Mouse (Mus musculus): Measurements from ENCODE around the gene Stk24.

The Stk24 gene

DNA sequence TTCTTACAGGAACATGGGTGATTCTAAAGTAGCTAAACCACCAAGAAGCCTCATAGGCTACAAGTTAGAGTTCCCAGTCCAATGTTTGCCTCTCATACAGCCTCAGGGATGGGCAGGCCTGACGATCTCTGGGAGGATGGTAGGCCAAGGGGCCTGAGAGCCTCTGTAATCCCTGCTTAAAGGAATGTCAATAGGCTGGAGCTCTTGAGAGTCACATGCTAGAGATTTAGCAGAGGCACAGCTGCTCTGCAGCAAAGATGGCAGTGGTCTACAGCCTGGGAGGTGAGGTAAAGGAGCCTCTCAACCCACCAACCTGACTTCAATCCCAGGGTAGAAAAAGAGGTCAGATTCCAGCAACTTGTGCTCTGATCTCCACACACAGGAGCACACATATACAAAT lies 7.9 kb upstream of the Stk24 start:
- in situ Hi-C loops (cut with MboI; ENCODE audit: low pct_unique_long_range_greater_than_20kb in 1 of 2, low sequenced_read_pairs in 2 of 2, unreplicated experiment in 1 of 2) = no loop called here

DNA sequence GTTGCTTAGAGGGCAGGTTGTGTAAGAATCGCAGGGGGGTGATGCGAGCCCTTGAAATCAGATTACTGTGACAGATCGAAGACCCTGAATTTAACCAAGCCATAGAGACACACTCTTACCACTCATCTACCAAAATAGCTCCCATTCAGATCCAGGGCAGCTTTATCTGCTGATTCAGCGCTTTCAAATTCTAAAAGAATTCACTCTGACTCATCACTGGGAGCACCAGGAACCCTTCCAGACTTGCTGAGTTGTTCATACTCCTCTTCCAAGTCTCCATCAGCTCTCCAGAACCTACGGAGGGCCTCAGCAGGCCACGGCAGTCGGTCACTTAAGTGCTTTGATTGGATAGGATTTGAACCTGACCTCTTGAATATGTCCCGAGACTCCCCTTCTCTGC lies 5.6 kb upstream of the Stk24 start:
- in situ Hi-C loops (cut with MboI; ENCODE audit: low pct_unique_long_range_greater_than_20kb in 1 of 2, low sequenced_read_pairs in 2 of 2, unreplicated experiment in 1 of 2) = no loop called here

DNA sequence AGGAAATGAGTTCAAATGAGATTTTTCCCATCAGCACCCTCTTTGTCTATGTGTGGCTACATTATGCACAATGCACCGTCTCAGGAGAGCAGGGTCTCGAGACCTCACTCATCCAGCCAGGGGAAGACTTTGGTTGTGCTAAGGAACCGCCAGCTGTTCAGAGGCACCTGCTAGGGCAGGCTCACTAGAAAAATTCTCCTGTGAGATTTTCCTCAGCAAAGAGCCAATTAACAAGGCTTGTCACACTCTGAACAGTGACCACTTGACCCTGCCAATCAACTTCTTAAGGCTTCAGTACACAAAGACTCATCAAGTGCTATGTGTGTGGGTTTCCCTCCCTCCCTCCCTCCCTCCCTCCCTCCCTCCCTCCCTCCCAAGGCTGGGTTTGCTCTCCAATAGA lies 4.0 kb upstream of the Stk24 start:
- in situ Hi-C loops (cut with MboI; ENCODE audit: low pct_unique_long_range_greater_than_20kb in 1 of 2, low sequenced_read_pairs in 2 of 2, unreplicated experiment in 1 of 2) = no loop called here

DNA sequence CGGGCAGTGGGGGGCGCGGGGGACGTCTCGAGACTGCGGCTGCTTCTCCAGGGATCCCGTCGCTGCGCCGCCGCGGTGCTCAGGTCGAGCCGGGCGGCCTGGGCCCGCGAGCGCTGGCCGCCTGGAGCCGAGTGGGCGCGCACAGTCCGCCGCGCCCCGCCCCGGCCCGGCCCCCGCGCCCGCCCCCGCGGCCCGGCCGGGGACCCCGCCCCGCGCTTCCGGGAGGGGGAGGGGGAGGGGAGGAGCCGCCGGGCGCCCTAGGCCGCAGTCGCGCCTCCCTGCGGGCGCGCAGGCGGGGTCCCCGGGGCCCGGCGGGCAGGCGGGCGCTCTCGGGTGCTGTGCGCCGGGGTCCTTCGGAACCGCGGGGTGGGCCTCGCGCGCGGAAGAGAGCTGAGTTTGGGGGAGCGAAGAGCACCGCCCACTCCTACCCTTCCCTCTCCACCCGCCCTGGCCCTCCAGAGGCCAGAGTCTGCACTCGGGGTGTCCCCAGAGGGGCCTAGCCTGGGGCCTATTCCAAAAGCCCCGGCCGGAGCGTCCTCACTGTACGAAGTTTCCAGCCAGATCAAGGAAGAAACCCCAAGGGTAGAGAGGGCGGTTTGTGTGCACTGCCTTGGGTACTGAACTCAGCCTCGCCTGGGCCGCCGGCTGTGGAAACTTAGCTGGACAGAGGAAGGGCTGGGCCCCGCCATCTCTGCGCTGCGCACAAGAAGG lies 540 bp downstream of the Stk24 start:
- in situ Hi-C loops (cut with MboI; ENCODE audit: low pct_unique_long_range_greater_than_20kb in 1 of 2, low sequenced_read_pairs in 2 of 2, unreplicated experiment in 1 of 2) = no loop called here

DNA sequence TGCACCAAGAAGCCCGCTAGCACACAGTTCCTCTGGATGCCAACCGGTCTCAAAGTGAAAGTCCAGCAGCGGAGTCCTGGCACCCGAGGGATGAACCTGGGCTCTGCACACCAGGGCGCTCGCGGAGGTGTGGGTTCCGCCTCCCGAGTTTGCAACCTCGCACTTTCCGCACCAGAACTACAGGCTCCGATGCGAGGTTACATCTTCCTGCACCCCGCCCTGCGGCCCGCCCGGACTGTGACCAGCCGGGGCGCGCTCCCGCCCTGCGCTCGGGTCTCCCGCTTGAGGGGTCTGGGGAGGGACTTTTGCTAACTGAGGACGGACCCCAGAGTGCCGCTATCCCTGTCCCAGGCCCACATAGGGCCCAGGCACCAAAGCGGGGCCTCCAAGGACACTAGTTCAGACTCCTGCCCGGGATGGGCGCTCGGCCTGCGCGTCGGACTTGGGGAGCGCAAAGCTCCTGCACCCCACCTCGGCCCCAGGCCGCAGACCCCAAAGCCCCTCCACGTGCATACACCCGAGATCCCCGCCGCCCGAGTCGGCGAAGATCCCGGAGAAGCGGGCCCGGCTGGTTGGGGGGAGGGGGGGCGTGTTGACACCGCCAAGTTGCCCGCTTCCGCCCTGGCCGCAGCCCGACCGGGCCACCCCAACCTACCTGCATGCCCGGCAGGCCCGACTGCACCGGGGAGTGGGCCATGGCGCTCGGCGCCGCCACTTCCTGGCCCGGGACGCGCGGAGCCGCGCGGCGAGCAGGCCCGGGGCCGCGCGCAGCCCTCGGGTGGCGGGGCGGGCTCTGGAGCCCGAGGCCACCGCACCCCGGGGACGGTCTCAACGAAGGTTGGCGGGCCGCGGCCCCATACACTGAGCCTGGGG lies 1.3 kb downstream of the Stk24 start:
- in situ Hi-C loops (cut with MboI; ENCODE audit: low pct_unique_long_range_greater_than_20kb in 1 of 2, low sequenced_read_pairs in 2 of 2, unreplicated experiment in 1 of 2) = no loop called here

DNA sequence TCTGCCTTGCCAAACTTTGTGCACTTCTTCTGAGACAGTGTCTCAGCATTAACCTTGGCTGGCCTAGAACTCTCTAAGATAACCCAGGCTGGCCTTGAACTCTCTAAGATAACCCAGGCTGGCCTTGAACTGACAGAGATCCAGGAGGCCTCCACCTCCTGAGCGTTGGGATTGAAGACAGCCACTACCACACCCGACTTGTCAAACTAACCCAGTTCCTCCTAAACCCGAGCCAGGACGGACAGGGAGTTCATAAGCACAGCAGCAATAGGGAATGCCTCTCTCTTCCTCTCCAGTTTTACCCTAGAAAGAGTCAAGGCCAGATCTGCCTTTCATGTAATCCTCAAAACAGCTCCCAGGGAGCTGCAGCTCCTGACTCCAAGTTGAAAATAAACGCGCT lies 3.2 kb downstream of the Stk24 start:
- in situ Hi-C loops (cut with MboI; ENCODE audit: low pct_unique_long_range_greater_than_20kb in 1 of 2, low sequenced_read_pairs in 2 of 2, unreplicated experiment in 1 of 2) = no loop called here

DNA sequence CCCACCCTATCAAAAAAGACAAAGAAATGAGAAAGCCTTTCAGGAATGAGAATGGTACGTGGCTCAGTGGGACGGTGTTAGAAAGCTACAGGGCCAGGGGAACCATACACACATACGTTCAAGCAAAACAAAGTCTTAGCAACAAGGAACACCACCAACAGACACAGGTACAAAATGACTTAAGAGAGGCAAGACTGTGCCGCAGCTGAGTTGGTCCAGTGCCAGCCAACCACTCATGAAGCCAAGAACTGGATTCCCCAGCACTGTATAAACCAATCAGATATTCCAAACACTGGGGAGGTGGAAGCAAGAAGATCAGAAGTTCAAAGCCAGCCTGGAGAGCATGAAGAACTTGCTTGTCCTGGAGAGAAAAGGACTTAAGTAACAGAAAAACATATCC lies 5.9 kb downstream of the Stk24 start:
- in situ Hi-C loops (cut with MboI; ENCODE audit: low pct_unique_long_range_greater_than_20kb in 1 of 2, low sequenced_read_pairs in 2 of 2, unreplicated experiment in 1 of 2) = no loop called here

DNA sequence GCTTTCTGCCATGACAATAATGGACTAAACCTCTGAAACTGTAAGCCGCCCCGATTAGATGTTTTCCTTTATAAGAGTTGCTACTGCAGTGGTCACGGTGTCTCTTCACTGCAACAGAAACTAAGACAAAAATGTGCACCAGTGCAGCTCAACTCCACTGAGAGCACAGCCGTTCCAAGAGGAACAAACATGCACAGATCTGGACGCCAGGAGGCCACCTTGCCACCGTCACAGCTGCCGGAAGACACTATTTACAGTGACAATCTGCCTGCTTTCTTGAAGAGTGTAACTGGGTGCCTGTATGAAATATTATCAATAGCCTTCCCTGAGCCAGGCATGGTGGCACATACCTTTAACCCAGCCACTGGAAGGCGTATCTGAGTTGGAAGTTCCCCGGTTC lies 6.8 kb downstream of the Stk24 start:
- in situ Hi-C loops (cut with MboI; ENCODE audit: low pct_unique_long_range_greater_than_20kb in 1 of 2, low sequenced_read_pairs in 2 of 2, unreplicated experiment in 1 of 2) = no loop called here

DNA sequence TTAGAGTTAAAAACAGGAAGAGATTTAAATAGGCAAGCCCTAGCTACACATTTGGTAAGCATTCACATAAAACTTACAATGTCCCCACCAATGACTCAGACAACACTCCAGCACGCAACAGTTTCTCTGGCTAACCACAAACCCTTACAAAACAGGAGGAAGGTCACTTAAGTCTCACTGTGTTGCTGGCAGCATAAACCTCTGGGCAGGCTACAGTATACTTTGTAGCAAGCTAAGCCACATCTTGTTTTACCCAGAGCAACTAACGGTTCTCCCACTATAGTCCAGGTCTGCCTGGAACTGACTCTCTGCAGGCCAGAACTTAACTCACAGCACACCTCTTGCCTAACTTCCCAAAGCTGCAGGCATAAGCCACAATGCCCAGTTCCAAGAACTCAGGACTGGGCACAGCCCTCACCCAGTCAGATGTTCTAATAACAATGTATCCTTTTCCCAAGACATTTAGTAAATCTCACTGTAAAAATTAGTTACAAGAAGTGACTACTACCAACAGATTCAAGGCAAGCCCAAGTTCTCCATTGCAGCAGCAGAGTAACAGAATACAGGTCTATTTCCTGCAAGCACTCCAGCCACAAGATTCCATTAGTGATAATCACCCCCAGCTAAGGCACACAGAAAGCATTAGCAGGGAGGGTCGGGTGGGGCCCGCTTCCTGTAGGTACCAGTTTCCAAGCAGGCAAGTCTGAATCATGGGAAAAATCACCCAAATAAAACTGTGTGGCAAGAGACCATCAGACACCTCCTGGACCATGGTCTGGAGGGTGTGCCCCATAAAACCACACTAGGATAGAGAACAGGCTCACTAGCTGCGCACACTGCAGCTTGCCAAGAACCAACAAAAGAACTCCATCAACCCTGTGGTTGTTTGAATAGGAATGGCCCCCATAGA lies 7.6 kb downstream of the Stk24 start:
- in situ Hi-C loops (cut with MboI; ENCODE audit: low pct_unique_long_range_greater_than_20kb in 1 of 2, low sequenced_read_pairs in 2 of 2, unreplicated experiment in 1 of 2) = no loop called here

DNA sequence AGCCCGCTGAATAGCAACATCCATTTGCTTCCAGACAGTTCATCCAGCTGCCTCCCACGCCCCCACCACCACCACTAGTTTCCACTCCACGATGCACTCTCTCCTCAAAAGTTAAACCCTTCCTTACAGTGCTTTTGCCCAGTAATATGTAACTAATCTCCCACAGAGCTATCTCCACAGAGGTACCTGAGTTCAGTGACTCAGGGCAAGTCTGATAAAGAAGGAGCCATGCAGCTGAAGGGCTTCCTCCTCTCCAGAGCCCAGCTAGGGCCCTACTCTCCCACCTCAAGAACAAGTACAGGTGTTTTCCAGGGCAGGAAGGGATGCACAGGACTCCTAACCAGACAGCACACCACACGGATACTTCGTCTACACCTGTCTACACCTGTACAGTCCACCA lies 10.4 kb downstream of the Stk24 start:
- in situ Hi-C loops (cut with MboI; ENCODE audit: low pct_unique_long_range_greater_than_20kb in 1 of 2, low sequenced_read_pairs in 2 of 2, unreplicated experiment in 1 of 2) = no loop called here

DNA sequence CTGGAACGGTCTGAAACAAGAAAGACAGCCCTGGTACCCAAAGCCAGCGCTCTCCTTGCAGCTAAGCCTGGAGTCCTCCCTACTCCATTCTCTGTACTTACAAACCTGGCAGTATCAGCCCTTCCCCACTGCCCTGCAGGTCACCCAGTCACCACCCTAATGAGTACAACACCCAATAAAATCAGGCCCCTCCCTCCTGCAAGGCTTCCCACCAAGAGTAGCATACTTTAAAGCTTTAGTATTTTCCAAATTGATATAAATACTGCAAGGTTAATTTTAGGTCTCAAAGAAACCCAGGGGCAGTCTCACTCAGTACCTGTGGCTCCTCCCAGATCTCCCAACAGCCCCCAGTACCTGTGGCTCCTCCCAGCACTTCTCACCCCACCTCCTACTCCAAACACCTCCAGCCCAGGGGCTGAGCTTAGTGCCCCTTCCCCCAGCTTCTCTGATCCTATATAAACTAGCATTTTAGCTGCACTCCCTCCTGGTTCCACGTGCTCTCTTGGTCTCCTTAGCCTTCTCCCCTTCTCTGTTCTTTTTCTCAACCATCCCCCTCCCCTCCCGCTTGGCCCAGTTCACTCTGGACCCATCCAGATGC lies 11.6 kb downstream of the Stk24 start:
- in situ Hi-C loops (cut with MboI; ENCODE audit: low pct_unique_long_range_greater_than_20kb in 1 of 2, low sequenced_read_pairs in 2 of 2, unreplicated experiment in 1 of 2) = no loop called here

DNA sequence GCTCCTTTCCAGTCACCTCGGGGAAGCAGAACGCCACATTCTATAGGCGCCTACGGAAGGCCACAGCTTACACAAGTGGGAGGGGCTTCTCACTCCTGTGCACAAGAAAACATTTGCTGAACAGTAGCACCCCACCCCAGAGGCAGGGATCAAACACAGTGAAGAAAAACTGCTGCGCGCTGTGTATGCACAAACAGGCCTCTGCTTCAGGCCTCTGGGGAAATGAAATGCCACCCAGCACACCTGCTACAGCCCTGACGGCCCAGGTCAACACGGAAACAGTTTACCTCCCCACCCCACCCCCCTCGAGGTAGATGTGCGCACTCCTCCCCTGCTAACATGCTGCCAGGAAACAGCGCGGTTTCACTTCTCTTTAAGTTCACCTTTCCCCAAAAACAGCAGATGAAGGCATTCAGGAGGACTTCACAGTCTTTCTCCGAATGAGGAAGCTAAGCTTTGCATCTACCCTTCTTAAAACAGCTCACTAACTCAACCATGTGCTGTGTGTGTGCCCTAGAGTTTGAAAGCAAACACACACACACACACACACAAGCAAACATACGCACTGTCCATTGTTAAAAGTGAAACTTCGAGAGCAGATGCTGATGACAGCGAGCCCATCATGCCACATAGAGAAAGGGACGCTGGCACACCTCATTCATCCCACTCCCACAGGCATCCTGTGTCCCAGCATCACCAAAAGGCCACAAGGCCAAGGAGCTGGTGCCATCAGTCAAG lies 13.7 kb downstream of the Stk24 start:
- in situ Hi-C loops (cut with MboI; ENCODE audit: low pct_unique_long_range_greater_than_20kb in 1 of 2, low sequenced_read_pairs in 2 of 2, unreplicated experiment in 1 of 2) = no loop called here

DNA sequence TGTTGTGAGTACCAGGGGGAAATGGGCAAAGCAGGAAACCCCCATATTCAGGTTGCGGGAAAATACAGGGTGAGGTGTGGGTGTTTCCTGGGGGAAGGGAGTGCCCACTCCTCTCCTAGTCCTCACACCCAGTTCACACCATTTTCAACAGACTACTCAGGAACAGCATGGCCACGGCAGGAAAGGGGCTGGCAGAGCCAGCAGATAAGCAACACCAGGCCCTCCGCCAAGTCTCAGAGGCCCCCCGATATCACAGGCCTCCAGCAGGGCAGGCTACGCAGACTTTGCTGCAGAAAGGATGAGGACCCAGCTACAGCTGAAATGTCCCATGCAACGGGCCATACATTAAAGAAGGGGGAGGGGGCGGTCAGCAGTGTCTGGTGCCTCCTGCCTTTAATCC lies 14.4 kb downstream of the Stk24 start:
- in situ Hi-C loops (cut with MboI; ENCODE audit: low pct_unique_long_range_greater_than_20kb in 1 of 2, low sequenced_read_pairs in 2 of 2, unreplicated experiment in 1 of 2) = no loop called here

DNA sequence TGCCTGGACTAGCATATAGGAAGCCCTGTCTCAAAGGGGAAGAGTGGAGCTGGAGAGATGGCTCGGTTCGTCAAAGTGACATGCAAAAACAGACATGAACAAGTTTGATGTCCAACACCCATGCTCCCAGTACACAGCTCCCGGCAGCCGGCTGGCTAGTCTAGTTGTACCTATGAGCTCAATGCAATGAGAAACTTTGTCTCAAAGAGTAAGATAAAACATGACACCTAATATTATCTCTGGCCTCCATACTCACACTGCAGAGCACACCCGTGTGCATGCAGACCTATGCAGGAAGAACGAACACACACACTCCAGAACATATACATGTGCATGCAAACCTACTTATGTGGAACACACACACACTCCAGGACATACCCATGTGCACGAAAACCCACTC lies 15.5 kb downstream of the Stk24 start:
- in situ Hi-C loops (cut with MboI; ENCODE audit: low pct_unique_long_range_greater_than_20kb in 1 of 2, low sequenced_read_pairs in 2 of 2, unreplicated experiment in 1 of 2) = no loop called here

DNA sequence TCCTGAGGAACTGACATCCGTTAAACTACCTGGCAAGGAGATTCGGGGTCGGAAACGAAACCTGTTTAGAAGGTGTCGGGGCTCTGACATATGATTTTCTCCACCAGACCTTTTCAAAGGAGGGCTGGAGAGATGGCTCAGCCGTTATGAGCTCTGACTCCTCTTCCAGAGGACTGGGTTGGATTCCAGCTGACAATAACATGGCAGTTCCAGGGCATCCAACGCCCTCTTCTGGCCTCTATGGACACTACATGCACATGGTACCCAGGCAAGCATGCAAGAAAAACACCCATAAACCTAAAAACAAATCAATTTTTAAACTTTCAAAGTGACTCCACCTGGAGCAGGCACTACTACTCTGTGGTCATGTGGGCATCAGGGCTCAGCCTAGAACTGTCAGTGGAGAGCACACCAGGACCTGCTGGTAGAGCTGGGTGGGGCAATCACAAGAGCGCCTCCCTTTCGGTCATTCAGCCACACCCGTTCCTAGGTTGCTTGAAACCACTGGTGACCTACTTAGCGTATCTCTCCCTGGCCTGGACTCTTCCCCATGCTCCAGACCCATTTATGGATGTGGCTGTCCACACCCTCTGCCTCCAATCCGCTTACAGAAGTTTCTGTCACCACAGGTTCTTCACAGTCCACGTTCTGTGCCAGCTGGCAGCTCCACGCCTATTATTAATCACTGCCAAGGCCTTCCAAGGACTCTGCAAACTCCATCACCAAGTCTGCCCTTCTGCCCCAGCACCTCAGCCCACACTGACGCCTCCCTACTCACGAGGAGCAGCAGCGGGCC lies 18.3 kb downstream of the Stk24 start:
- in situ Hi-C loops (cut with MboI; ENCODE audit: low pct_unique_long_range_greater_than_20kb in 1 of 2, low sequenced_read_pairs in 2 of 2, unreplicated experiment in 1 of 2) = no loop called here

DNA sequence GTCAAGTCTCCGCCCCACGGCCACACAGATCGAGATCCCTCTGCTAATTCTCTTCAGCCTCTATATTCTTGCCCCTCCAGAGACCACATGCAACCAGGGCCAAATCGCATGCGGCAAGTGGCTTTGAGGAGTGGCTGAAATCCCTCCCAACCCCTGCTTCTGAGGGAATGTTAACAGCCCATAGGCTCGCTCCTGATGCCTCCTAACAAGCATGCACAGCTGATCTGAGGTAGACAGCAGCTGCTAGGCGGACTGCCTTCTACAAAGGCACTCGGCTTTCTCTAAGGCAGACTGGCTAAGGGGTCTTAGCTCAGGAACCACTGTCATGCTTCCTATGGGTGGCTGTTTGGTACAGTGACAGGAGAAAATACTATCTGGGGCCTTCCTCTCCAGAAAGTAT lies 20.0 kb downstream of the Stk24 start:
- in situ Hi-C loops (cut with MboI; ENCODE audit: low pct_unique_long_range_greater_than_20kb in 1 of 2, low sequenced_read_pairs in 2 of 2, unreplicated experiment in 1 of 2) = no loop called here

DNA sequence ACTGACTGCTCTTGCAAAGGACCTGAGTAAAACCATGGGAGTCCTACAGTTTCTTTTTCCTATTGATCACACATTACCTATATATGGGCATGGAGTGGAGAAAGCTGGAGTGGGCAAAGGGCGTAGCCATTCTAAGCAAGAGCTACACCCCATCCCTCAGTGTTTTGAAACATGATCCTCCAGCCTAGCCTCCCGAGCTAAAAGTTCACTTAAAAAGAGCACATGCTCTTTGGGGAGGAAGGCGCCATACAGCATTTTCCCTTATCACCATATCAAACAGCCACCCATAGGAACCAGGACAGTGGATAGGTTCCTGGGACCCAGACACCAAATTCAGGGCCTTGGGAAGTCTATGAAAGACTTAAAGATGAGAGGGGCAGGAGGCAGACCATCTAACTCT lies 20.8 kb downstream of the Stk24 start:
- in situ Hi-C loops (cut with MboI; ENCODE audit: low pct_unique_long_range_greater_than_20kb in 1 of 2, low sequenced_read_pairs in 2 of 2, unreplicated experiment in 1 of 2) = no loop called here

Data from mouse embryonic stem cell (cell line).